Mouse (Mus musculus) brain, adult 2 months (tissue): Measurements from ENCODE around the gene Cep164.
"Not testable (repeated sequence)": the region's sequence is repeated elsewhere in the genome, so short reads cannot be mapped to it uniquely, and the experiment has no call there.

Source experiments
- DNase-seq: peaks from one replicate; pipeline ENCODE4 v3.0.0; 2011; ENCODE audit warnings: low read depth, low spot score

The Cep164 gene

GRCm38 (mm10) chr9:45788405-45788804 lies 40.1 kb downstream of the Cep164 start:
- no peak for DNase-seq

DNA sequence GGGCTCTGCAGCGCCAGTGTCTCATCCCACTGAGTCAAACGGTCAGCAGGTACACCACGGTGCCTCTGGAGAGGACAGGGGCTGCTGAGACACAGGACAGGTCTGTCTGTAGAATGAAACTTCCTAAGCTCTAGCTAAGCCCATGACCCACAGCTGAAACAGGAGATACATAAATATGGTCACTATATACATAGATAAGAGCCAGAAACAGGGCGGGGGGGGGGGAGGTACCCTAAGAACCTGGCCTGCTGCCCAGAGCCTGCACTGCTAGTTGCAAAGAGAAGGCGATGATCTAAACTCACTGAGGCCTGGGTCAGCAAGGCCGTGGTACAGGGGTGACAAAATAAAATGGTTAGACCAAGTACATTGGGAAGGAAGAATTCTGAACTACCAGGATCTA lies 40.9 kb downstream of the Cep164 start:
- no peak for DNase-seq

GRCm38 (mm10) chr9:45787071-45787470 lies 41.4 kb downstream of the Cep164 start:
- DNase-seq: no peak

DNA sequence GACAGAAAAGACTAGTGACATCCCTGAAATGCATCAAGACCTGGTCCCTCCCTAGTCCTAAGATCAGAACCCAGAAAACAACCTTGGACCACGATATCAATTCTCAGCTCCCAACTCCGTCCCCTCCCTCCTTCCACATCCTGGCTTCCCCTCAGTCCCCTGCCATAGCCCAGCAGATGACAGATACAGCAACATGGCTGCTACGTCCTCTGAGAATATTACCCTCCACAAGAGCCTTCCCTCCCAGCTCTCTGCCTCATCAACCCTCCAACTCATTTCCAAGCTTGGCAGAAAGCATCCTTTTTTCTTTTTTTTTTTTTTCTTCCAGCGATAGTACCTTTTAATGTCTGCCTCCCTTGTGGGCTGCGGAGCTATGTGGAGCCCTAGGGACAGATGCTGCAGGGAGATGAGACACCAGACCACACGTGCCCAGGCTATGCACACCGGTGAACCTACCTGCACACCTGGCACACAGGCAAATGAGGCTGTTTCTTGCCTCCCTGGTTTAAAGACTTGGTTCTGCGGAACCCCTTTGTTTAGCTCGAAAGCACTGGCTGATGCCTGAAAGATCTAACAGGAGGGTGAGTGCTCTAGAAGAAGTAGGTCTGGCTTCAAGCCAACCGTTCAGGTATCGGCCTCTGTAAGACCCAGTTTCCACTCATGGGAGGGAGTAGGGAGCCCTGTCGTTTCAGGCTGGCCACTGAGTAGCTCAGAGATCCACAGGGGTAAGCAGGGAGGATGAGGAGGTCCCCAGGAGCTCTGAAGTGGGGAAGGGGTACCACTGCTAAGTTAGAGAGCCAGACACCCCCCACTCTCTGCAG lies 45.0 kb downstream of the Cep164 start:
- peak; percentile 62 for DNase-seq

GRCm38 (mm10) chr9:45779201-45779600 lies 49.3 kb downstream of the Cep164 start:
- no peak for DNase-seq

GRCm38 (mm10) chr9:45776176-45776575 lies 52.3 kb downstream of the Cep164 start:
- not testable (repeated sequence) for DNase-seq

DNA sequence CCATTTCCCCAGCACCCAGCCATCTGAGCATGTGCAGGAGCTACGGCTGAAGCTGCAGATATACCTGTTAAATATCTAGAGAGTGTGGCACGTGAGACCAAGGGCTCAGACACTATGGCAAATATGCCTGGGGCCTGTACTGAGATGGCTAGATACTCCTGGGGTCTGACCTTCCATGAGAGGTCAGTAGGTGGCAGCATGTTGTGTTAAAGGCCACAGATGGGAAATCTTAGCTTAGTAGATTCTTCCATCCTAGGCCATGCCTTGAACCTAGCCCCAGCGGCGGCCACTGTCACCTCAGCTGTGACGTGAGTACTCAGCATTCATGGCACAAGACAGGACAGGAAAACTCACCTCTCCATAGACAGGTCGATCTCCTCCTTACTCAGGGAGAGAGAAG lies 54.4 kb downstream of the Cep164 start:
- no peak for DNase-seq

DNA sequence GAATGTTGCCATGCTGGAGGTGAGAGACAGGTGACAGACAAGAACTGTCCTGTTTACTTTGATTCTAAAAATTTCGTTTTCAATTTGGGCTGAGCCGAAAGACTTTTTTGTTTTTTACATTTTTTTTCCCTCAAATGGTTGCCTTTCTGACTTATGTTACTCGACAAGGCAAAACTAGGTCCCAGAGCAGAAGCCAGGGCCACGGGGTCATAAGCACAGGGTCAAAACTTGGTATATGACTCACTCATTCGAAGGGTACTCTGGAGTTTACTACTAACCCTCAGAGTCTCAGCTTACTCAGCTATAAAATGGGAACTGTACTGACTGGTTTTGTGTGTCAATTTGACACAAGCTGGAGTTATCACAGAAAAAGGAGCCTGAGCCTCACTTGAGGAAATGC lies 58.9 kb downstream of the Cep164 start:
- DNase-seq: no peak

GRCm38 (mm10) chr9:45768421-45768820 lies 60.1 kb downstream of the Cep164 start:
- DNase-seq: no peak

GRCm38 (mm10) chr9:45767155-45767554 lies 61.3 kb downstream of the Cep164 start:
- DNase-seq: no peak

DNA sequence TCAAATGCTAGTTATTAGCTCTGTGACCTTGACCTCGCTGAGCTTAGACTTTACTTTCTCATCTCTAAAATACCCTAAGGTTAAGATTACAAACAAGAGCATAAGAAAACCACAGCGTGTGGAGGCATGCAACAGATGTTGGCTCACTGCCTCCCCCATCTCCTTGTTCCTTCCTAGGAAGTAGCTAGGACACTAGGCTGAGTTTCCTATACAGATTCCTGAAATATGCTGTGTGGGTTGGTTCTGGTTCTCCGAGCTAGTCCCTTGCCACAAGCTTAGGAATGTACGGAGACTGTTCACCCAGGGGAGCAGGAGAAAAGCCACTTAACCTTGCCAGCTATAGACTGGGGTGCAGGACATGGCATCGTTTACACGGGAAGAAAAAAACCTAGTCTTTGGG lies 62.3 kb downstream of the Cep164 start:
- peak; percentile 61 for DNase-seq

DNA sequence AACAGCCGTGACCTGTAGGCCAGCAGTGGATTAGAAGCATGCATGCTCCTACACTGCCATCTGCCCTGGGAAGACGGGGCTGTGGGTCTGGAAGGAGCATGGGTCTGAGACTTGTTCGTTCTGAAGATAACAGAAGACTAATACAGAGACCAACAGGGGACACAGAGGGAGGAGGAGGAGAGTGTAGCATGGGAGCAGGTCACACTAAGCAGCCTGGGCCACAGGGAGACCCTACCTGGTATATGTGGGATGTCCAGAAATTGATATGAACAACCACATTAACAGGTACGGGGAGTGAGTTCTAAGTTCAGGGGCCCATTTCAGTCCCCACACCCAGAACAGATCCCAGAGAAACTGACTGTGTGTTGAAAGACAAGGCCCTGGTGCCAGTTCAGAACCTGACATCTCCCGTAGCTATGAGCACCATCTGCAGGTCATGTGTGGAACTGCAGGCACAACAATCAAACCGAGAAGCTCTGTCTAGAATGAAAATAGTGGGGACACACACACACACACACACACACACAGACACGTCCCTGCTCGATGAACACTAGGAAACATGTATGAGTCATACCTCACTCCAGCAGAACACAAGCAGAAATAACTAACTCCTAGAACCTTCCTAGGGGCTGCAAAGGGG lies 73.9 kb downstream of the Cep164 start:
- DNase-seq: peak; percentile 91

GRCm38 (mm10) chr9:45749917-45750316 lies 78.6 kb downstream of the Cep164 start:
- DNase-seq: no peak

GRCm38 (mm10) chr9:45745451-45745850 lies 83.0 kb downstream of the Cep164 start:
- peak; percentile 20 for DNase-seq

- DNase-seq: peak; percentile 50
These were observed 87.9 kb downstream of the Cep164 start for GRCm38 (mm10) chr9:45740584-45740980.

DNA sequence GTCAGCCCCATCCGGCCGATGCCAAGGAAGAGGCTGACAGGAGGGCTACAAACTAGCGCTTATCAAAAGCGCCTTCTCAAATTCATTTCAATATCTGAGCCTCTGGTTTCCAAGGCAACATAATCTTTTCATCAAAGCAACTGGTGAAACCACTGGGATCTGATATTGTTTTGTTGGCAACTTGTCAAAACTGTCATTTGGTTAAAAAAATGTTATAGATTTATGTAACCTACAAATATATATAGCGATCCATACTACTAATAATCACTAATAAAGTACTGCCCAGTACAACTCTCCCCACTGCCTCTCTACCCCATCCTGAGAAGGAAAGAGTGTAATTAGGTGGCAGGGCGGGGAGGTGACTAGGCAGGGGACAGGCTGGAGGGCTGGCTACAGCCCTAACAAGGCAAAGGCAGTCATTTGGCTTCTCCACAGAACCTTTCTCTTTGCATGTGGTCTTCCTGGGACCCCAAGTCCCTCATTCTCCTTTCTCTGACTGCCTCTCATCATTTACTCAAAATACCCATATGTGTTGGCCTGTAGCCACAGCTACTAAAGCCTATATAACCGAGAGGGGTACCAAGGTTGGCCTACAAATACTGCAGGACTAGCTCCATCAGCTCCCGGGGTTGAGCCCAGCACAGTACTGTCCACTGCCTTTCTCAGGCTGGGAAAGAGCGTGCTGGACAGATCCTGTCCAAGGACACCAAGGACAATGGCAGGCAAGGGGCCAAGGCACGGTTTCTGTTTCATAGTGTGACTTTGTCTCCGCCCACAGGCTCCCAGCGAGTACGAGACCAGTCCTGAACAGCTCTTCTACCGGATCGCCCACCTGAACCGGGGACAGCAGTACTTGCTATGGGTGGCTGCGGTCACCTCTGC lies 88.5 kb downstream of the Cep164 start:
- peak; percentile 75 for DNase-seq

- peak; percentile 64 for DNase-seq
These were observed 89.3 kb downstream of the Cep164 start for GRCm38 (mm10) chr9:45739001-45739701.

- peak; percentile 45 for DNase-seq
These were observed 95.2 kb downstream of the Cep164 start for GRCm38 (mm10) chr9:45733246-45733645.

- DNase-seq: peak; percentile 37
These were observed 96.6 kb downstream of the Cep164 start for GRCm38 (mm10) chr9:45731851-45732250.

GRCm38 (mm10) chr9:45719997-45720396 lies 108.5 kb downstream of the Cep164 start:
- DNase-seq: no peak
